Mouse (Mus musculus) adrenal gland, postnatal 14 days (tissue): ENCODE measurements around the gene Iqub. TPM values are rescaled to one million over a fixed set of nuclear protein-coding genes. Genes with fewer than 3 reads are reported as not detected.
A peak's percentile ranks its signal among the peaks of the same experiment; 100 is the strongest.

Experiments used
- DNase-seq: peaks from one replicate; pipeline ENCODE4 v3.0.0; 2021; ENCODE audit warnings: mixed read lengths
- long read RNA-seq, 2 experiments: library from polyadenylated mRNA; stranded (forward); transcript quantifications; one replicate each; pipeline ENCODE4 v2.0.0; 2021
- total RNA-seq: library from RNA; stranded (reverse); gene quantifications from 2 replicates; pipeline ENCODE4 v1.2.3, GENCODE M21; 2021

Iqub gene
- total RNA-seq = 0.48 and 0.56 TPM in 2 replicates
- long read RNA-seq, experiment 1, partial matches to known transcripts = 0 of 1 reads
- long read RNA-seq, experiment 1, other reads (novel, unspliced or antisense) = 1 of 1 reads
- long read RNA-seq, experiment 2 = 0 reads

GRCm38 (mm10) chr6:24514552-24515284 lies at the start of gene Iqub:
Gene Iqub, minus strand, starts transcription at chr6:24515067.
- DNase-seq = peak; percentile 77

DNA sequence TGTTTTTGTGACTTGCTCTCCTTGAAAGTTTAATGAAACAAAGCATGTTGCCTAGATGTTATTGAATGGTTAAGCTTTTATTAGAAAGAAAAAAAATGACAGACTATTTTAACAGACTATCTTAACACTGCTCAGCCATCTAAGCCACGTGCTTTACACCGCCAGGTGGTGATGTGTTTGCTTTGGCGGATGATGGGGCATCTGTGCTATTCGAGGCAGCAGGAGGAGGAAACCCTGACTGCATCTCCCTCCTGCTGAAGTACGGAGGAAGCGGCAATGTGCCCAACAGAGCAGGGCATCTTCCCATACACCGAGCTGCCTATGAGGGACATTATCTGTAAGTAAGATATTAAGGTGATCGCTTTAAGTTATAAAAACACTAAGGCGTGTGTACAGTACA lies 49.2 kb upstream of the Iqub start:
- no peak for DNase-seq

- DNase-seq = no peak
Measured at GRCm38 (mm10) chr6:24555488-24555887, 40.6 kb upstream of the Iqub start.

DNA sequence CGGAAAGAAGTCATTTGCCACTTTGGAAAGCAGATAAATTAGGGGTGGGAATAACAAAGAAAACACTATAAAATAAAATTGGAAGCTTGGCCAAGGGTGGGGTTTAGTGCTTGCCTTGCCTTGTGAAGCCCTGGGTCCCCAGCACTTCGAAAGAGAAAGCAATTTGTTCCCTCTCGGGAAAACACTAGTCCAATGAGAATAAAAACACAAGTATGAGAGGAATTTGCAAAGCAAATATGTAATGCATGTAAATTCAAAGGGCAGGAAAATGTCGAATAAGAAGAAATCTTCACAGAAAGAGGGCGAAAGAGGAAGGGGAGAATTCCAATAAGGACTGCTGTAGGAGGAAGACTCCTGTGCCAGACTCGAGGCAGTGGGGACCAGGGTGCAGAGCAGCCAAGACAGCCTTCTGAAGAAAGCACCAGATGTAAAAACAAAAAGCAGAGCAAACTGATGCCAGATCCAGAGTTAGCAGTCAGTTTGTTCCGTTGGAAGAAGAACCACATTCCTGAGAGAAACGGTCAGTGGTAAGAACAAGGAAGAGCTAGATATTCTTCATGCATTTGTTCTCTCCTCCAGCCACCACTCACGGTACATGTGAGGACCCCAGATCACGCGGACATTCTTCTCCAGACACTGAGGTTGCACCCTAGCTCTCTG lies 39.7 kb upstream of the Iqub start:
- DNase-seq = no peak

- DNase-seq = no peak
Measured at GRCm38 (mm10) chr6:24552046-24552445, 37.2 kb upstream of the Iqub start.

DNA sequence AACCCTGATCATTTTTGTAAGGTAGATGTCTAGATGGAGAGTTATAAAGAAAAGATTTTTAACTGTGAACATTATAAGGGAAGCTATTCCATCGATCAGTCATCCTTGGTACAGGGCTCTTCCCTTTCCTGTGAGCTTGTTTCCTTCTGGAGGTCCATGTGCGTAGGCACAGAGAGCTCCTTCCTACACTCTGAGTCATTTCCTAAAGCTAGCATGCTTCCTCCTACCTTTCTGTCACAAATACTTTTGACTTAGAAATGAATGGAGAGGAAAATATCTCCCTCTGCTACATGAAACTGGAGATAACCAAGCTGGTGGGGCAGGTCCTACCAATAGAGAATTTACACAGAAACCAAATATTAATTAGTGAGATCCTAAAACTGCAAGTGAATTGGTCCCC lies 34.9 kb upstream of the Iqub start:
- DNase-seq = no peak

GRCm38 (mm10) chr6:24546716-24547420 lies 32.0 kb upstream of the Iqub start:
- no peak for DNase-seq

DNA sequence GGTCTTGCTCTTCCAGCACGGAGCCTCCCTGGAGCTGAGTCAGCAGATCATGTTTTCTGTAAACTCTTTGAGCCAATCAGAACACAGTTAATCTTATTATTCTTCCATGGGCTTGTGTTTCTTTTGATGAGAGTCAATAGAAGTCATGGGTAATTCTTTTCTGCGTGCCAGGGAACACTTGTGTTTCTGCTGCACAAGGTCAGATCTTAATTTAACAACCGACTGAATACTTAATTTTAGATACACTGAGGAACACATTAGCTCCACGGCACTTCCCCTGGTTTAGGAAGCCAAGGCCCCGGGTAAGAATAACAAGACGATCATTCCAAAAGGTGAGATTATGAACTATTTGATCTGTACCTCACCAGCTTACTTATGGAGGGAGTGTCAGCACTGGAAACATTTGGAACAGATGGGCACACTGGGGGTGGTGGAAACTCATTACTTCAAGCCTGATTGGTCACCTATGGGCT lies 28.3 kb upstream of the Iqub start:
- no peak for DNase-seq

DNA sequence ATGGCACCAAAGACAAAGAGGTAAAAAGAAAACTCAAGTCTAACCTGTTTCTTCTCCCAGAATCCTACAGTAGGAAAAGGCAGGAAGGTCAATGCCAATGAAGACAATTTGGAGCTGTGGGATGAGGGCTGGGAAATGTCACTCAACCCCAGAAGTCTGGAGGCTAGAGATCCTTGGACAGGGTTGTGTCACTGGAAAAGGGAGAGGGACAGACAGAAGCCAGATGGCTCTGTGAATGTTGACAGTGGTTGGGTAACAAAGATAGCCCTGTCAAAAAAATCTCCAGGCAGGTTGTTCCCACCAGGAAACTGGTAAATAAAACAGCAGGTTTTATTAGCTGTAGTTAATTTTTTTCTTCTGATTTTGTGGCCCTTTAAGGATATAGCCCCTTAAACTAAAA lies 27.5 kb upstream of the Iqub start:
- no peak for DNase-seq

- DNase-seq = no peak
Measured at GRCm38 (mm10) chr6:24540106-24540505, 25.2 kb upstream of the Iqub start.

- no peak for DNase-seq
Measured at GRCm38 (mm10) chr6:24538435-24538834, 23.6 kb upstream of the Iqub start.

- no peak for DNase-seq
Measured at GRCm38 (mm10) chr6:24532804-24533203, 17.9 kb upstream of the Iqub start.

- DNase-seq = no peak
Measured at GRCm38 (mm10) chr6:24530711-24531420, 16.0 kb upstream of the Iqub start.

DNA sequence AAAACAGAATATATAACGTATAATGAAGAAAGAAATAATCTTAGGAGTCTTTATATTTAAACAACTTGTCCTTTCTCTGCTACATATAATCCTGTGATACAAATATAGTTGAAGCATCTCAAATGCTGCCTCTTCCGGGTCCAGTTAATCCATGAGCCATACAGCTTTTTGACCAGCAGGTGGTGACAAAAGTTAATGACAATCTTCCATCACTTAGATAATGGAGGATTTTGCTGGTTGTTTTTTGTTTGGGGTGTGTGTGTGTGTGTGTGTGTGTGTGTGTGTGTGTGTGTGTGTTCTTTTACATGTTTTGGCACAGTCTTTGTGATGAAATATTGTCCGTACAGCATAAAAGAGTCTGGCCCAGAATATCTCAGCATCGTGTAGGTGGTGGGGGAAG lies 15.3 kb upstream of the Iqub start:
- peak; percentile 56 for DNase-seq

GRCm38 (mm10) chr6:24528064-24528243 lies 13.1 kb upstream of the Iqub start, which contains the start of gene Asb15:
Gene Asb15, plus strand, starts transcription at chr6:24528144.
- DNase-seq = no peak

DNA sequence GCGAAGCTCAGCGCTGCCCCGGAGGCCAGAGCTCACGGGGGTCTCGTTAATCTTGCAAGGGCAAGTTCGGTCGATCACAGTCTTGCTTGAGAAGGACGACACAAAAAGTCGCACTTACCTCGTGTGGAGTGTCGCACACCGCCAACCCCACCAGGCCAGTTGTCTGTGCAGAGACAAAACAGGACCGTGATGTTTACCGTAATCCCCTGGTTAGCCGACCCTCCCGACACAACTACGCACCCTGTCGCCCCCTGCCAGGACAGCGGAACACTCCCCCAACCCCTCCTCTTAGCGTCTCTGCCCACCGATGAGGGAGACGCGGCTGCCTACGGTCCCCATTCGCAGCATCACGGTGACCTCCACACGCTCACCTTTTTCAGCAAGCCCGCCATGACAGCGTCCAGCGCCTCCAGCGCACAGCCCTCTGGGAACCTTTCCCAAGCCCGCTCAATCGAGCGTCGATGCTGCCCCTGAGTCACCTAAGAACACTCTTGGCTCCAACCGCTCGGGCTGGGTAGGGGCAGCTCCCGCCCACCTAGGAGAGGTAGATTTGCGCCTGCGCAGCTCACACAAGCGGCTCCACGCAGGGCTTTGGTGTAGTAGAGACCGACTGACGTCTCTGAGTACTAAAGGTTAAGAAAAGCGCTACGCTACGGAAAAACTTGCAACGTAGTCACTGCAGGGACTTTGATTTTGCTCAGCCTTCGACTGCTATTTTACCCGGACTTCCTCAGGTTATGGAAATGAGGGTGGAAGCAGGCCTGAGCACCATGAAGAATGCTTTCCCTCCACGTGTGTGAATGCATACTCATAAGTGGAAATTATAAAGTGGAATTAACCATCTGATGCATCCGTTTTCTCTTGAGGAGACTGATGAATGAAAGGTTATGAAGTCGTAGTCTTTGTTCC lies 12.5 kb upstream of the Iqub start, which contains the start of gene Ndufa5:
Gene Ndufa5 (minus strand): TSS at position 859 of the 909 bp plus-strand sequence.
- peak; percentile 97 for DNase-seq

GRCm38 (mm10) chr6:24525705-24526104 lies 10.8 kb upstream of the Iqub start:
- no peak for DNase-seq

- no peak for DNase-seq
Measured at GRCm38 (mm10) chr6:24516197-24516596, 1.3 kb upstream of the Iqub start.

GRCm38 (mm10) chr6:24504141-24504540 lies 10.7 kb downstream of the Iqub start:
- no peak for DNase-seq

- no peak for DNase-seq
Measured at GRCm38 (mm10) chr6:24490341-24490740, 24.5 kb downstream of the Iqub start.

DNA sequence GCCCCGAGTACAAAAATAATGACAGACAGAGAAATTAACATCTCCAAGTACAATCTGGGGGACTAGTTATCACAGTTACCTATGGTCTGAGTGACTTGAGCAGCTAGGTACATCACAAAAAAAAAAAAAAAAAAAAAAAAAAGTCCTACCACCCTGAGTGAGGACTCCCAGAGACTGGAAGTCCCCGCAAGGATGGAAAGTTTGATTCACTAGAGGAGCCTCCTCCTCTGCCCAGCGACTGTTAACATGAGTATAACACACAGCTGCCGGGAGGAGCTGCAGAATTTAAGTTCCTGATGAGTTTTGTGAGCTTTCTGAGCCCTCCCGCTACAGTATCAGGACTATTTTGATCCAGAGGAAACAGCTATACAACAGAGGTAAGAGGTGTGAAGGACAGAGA lies 28.3 kb downstream of the Iqub start:
- DNase-seq = no peak
